Mouse (Mus musculus): ENCODE results near the gene Tgfbr2.

Gene Tgfbr2

GRCm38 (mm10) chr9:116160067-116160466 lies 15.1 kb downstream of the Tgfbr2 start:
- DNase-seq (ENCODE audit: low spot score in 2 of 2) = no peak

- DNase-seq (ENCODE audit: low spot score in 2 of 2) = no peak
Observed at GRCm38 (mm10) chr9:116156501-116156900, 18.7 kb downstream of the Tgfbr2 start.

- DNase-seq (ENCODE audit: low spot score in 2 of 2) = no peak
Observed at GRCm38 (mm10) chr9:116152878-116153277, 22.3 kb downstream of the Tgfbr2 start.

GRCm38 (mm10) chr9:116150725-116151396 lies 24.3 kb downstream of the Tgfbr2 start:
- DNase-seq (ENCODE audit: low spot score in 2 of 2) = no peak

GRCm38 (mm10) chr9:116148809-116149208 lies 26.4 kb downstream of the Tgfbr2 start:
- no peak for DNase-seq (ENCODE audit: low spot score in 2 of 2)

GRCm38 (mm10) chr9:116146235-116146634 lies 28.9 kb downstream of the Tgfbr2 start:
- no peak for DNase-seq (ENCODE audit: low spot score in 2 of 2)

- peak; percentile 86 for DNase-seq (ENCODE audit: low spot score in 2 of 2)
Observed at GRCm38 (mm10) chr9:116145231-116145641, 29.9 kb downstream of the Tgfbr2 start.

GRCm38 (mm10) chr9:116140422-116140821 lies 34.7 kb downstream of the Tgfbr2 start:
- no peak for DNase-seq (ENCODE audit: low spot score in 2 of 2)

GRCm38 (mm10) chr9:116139549-116139948 lies 35.6 kb downstream of the Tgfbr2 start:
- DNase-seq (ENCODE audit: low spot score in 2 of 2) = peak; percentile 17 to 38

GRCm38 (mm10) chr9:116138595-116139134 lies 36.5 kb downstream of the Tgfbr2 start:
- peak; percentile 55 to 58 for DNase-seq (ENCODE audit: low spot score in 2 of 2)

- peak in 1 of 2 experiments; percentile 48 for DNase-seq (ENCODE audit: low spot score in 2 of 2)
Observed at GRCm38 (mm10) chr9:116137645-116138044, 37.5 kb downstream of the Tgfbr2 start.

GRCm38 (mm10) chr9:116136811-116137210 lies 38.3 kb downstream of the Tgfbr2 start:
- peak in 1 of 2 experiments; percentile 33 for DNase-seq (ENCODE audit: low spot score in 2 of 2)

GRCm38 (mm10) chr9:116136146-116136545 lies 39.0 kb downstream of the Tgfbr2 start:
- no peak for DNase-seq (ENCODE audit: low spot score in 2 of 2)

- DNase-seq (ENCODE audit: low spot score in 2 of 2) = no peak
Observed at GRCm38 (mm10) chr9:116134488-116134887, 40.7 kb downstream of the Tgfbr2 start.

- DNase-seq (ENCODE audit: low spot score in 2 of 2) = no peak
Observed at GRCm38 (mm10) chr9:116133312-116133980, 41.7 kb downstream of the Tgfbr2 start.

- no peak for DNase-seq (ENCODE audit: low spot score in 2 of 2)
Observed at GRCm38 (mm10) chr9:116128886-116129285, 46.3 kb downstream of the Tgfbr2 start.

- DNase-seq (ENCODE audit: low spot score in 2 of 2) = no peak
Observed at GRCm38 (mm10) chr9:116128311-116128710, 46.8 kb downstream of the Tgfbr2 start.

GRCm38 (mm10) chr9:116126494-116126893 lies 48.7 kb downstream of the Tgfbr2 start:
- no peak for DNase-seq (ENCODE audit: low spot score in 2 of 2)

GRCm38 (mm10) chr9:116122969-116123589 lies 52.1 kb downstream of the Tgfbr2 start:
- DNase-seq (ENCODE audit: low spot score in 2 of 2) = peak; percentile 77 to 79

GRCm38 (mm10) chr9:116122544-116122943 lies 52.6 kb downstream of the Tgfbr2 start:
- no peak for DNase-seq (ENCODE audit: low spot score in 2 of 2)

GRCm38 (mm10) chr9:116121472-116121871 lies 53.7 kb downstream of the Tgfbr2 start:
- no peak for DNase-seq (ENCODE audit: low spot score in 2 of 2)

- DNase-seq (ENCODE audit: low spot score in 2 of 2) = no peak
Observed at GRCm38 (mm10) chr9:116119990-116120389, 55.2 kb downstream of the Tgfbr2 start.
